Mouse (Mus musculus): ENCODE measurements at regions not wholly inside any gene's neighbourhood (a gene's known extent, or its start where the extent isn't known, plus 50 kb on each side); places are given as distances from the start of the nearest gene placed in this dataset.

DNA sequence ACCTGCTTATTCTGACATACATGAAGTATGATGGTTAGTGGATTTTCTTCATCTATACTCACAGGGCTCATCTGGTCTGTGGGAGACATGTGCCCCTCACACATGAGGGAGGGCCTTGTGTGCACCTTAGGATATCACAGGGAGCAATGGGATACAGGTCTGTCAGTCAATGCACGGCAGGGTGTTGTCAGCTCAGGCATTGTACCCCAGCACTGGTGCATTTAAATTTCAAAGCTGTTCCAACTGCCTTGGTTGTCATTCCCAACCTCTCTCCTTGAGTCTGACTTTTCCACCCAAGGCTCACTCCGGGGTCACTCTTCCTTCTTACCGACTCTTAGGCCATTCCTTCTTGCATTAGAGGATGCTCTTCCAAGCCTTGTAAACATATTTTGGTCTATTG is 181.6 kb upstream of the Arglu1 start:
- DNase-seq (ENCODE audit: extremely low read depth), result no peak
- no peaks in the 10 kb centered on the region for H3K4me1 ChIP-seq (ENCODE audit: control insufficient read depth in 1 of 2, insufficient read depth in 2 of 2)

DNA sequence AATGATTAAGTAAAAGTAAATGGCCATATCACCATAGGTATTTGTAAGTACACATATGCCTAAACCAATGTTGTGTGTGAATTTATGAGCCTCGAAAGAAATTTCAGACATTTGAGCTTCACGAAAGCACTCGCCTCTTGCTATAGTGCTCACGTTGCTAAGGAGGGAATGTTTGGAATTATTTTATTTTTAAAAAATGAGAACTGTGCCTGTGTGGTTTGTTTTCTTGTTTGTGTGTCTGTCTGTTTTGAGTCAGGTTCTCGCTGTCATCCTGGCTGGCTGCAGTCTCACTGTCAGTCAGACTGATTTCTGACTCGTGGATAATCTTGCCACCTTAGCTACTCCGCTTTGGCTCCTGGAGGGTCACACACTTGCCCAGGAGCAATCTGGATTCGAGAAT is 180.7 kb upstream of the Arglu1 start:
- no peak overlapping the region for H3K9ac ChIP-seq (ENCODE audit: insufficient read depth, low read depth)
- no peak for DNase-seq (ENCODE audit: extremely low read depth)
- dilution Hi-C loops (cut with MboI; ENCODE audit: extremely low pct_ligation_motif_present, extremely low pct_unique_long_range_greater_than_20kb, low sequenced_read_pairs), result no loop called here
- peaks cover 80% of the 10 kb centered on the region for H3K9me3 ChIP-seq (replicated peaks; ENCODE audit: low read length)
- H3K4me3 ChIP-seq (replicated peaks in 1 of 3; ENCODE audit: low read depth in 2 of 3, low read length in 2 of 3, poor library complexity in 1 of 3), result no peak overlapping the region
- H3K27ac ChIP-seq (ENCODE audit: insufficient read depth, low read depth), result no peak overlapping the region
- TF ChIP-seq ZKSCAN1 (IDR thresholded peaks at IDR 0.05; ENCODE audit: borderline replicate concordance, low read depth, low read length) (no peak), E2F4 (IDR thresholded peaks at IDR 0.05; ENCODE audit: insufficient replicate concordance, low read depth, low read length) (no peak), ETS1 (conservative IDR thresholded peaks at IDR 0.05; ENCODE audit: low read depth, low read length) (no peak), CHD1 (IDR thresholded peaks at IDR 0.05; ENCODE audit: low read depth, low read length) (no peak), MAZ (IDR thresholded peaks at IDR 0.05; ENCODE audit: low read depth, low read length) (no peak), SIN3A (IDR thresholded peaks at IDR 0.05; ENCODE audit: low read length) (no peak), NRF1 (IDR thresholded peaks at IDR 0.05; ENCODE audit: low read depth, low read length) (no peak), JUND (conservative IDR thresholded peaks at IDR 0.05; ENCODE audit: low read depth, low read length) (no peak), TCF12 (IDR thresholded peaks at IDR 0.05; ENCODE audit: low read depth, low read length) (no peak), CHD2 (IDR thresholded peaks at IDR 0.05; ENCODE audit: low read length) (no peak), BHLHE40 (IDR thresholded peaks at IDR 0.05; ENCODE audit: low read depth, low read length) (no peak), SMC3 (IDR thresholded peaks at IDR 0.05; ENCODE audit: low read depth, low read length) (no peak), MAX (IDR thresholded peaks at IDR 0.05; ENCODE audit: low read length) (no peak), USF2 (conservative IDR thresholded peaks at IDR 0.05; ENCODE audit: low read depth, low read length) (no peak), TBP (conservative IDR thresholded peaks at IDR 0.05; ENCODE audit: low read depth, low read length) (no peak)
- no peaks in the 10 kb centered on the region for H3K79me2 ChIP-seq (replicated peaks; ENCODE audit: control insufficient read depth, extremely low read depth, insufficient read depth, poor library complexity, severe bottlenecking)
- in situ Hi-C loops (cut with MboI; ENCODE audit: low pct_ligation_motif_present, low pct_unique_long_range_greater_than_20kb, low sequenced_read_pairs), result no loop called here
- no peaks in the 10 kb centered on the region for H3K36me3 ChIP-seq (replicated peaks in 1 of 2; ENCODE audit: control insufficient read depth in 1 of 2, insufficient read depth in 1 of 2, low read length in 1 of 2)
- no peak overlapping the region for H3K4me2 ChIP-seq (ENCODE audit: insufficient read depth, low read depth, poor library complexity, severe bottlenecking)
- no peaks in the 10 kb centered on the region for H3K4me1 ChIP-seq (ENCODE audit: control insufficient read depth in 1 of 2, insufficient read depth in 2 of 2)
- H3K27me3 ChIP-seq (replicated peaks), result no peaks in the 10 kb centered on the region

More for the DNA sequence above, 181.6 kb upstream of the Arglu1 start:
- H3K36me3 ChIP-seq (replicated peaks in 1 of 2; ENCODE audit: control insufficient read depth in 1 of 2, insufficient read depth in 1 of 2, low read length in 1 of 2), result no peaks in the 10 kb centered on the region
- H3K4me2 ChIP-seq (ENCODE audit: insufficient read depth, low read depth, poor library complexity, severe bottlenecking), result no peak overlapping the region
- H3K4me3 ChIP-seq (replicated peaks in 1 of 3; ENCODE audit: low read depth in 2 of 3, low read length in 2 of 3, poor library complexity in 1 of 3), result no peak overlapping the region
- peaks cover 81% of the 10 kb centered on the region for H3K9me3 ChIP-seq (replicated peaks; ENCODE audit: low read length)
- TF ChIP-seq MAFK (IDR thresholded peaks at IDR 0.05; ENCODE audit: insufficient replicate concordance, low read length), result no peak
- no peak for TF ChIP-seq NRF1 (IDR thresholded peaks at IDR 0.05; ENCODE audit: low read depth, low read length)
- no peak for TF ChIP-seq USF1 (IDR thresholded peaks at IDR 0.05; ENCODE audit: low read depth, low read length)
- TF ChIP-seq HCFC1 (IDR thresholded peaks at IDR 0.05; ENCODE audit: low read depth, low read length), result no peak
- no peak for TF ChIP-seq ZMIZ1 (IDR thresholded peaks at IDR 0.05; ENCODE audit: low read depth, low read length)
- no peak for TF ChIP-seq TBP (conservative IDR thresholded peaks at IDR 0.05; ENCODE audit: low read depth, low read length)
- no peak for TF ChIP-seq MXI1 (IDR thresholded peaks at IDR 0.05; ENCODE audit: low read depth, low read length)
- no peak for TF ChIP-seq IRF4 (IDR thresholded peaks at IDR 0.05; ENCODE audit: low read depth, low read length)
- TF ChIP-seq ETS1 (conservative IDR thresholded peaks at IDR 0.05; ENCODE audit: low read depth, low read length), result no peak
- TF ChIP-seq ZNF384 (IDR thresholded peaks at IDR 0.05; ENCODE audit: low read depth, low read length), result no peak
- no peak for TF ChIP-seq MYC (IDR thresholded peaks at IDR 0.05; ENCODE audit: low read depth, low read length)
- no peak for TF ChIP-seq ZKSCAN1 (IDR thresholded peaks at IDR 0.05; ENCODE audit: borderline replicate concordance, low read depth, low read length)
- no peak for TF ChIP-seq E2F4 (IDR thresholded peaks at IDR 0.05; ENCODE audit: insufficient replicate concordance, low read depth, low read length)
- no peak for TF ChIP-seq MAZ (IDR thresholded peaks at IDR 0.05; ENCODE audit: low read depth, low read length)
- no peak for TF ChIP-seq MAX (IDR thresholded peaks at IDR 0.05; ENCODE audit: low read length)
- dilution Hi-C loops (cut with MboI; ENCODE audit: extremely low pct_ligation_motif_present, extremely low pct_unique_long_range_greater_than_20kb, low sequenced_read_pairs) (no loop called here), in situ Hi-C loops (cut with MboI; ENCODE audit: low pct_ligation_motif_present, low pct_unique_long_range_greater_than_20kb, low sequenced_read_pairs) (no loop called here)
- no peak overlapping the region for H3K27ac ChIP-seq (ENCODE audit: insufficient read depth, low read depth)
- no peaks in the 10 kb centered on the region for H3K79me2 ChIP-seq (replicated peaks; ENCODE audit: control insufficient read depth, extremely low read depth, insufficient read depth, poor library complexity, severe bottlenecking)
- no peak overlapping the region for H3K9ac ChIP-seq (ENCODE audit: insufficient read depth, low read depth)
- no peaks in the 10 kb centered on the region for H3K27me3 ChIP-seq (replicated peaks)

Data from CH12.LX (cell line).